Mouse (Mus musculus) embryonic stem cell, embryonic (primary cell): ENCODE results near the gene Auts2.

Source experiments
- CTCF ChIA-PET, 4 experiments: fragments of 300-600 bp in 2 of 4; fragments of 350-600 bp in 2 of 4; sonication (Branson Sonifier 250); formaldehyde crosslinking; loops; one replicate each; lab custom pipeline; 2022; ENCODE audit warnings: inconsistent platforms in 2 of 4; lab: Charles Lee
- POLR2A ChIA-PET, 4 experiments: fragments of 300-600 bp in 2 of 4; fragments of 350-600 bp in 2 of 4; sonication (Branson Sonifier 250); formaldehyde crosslinking; loops; one replicate each; lab custom pipeline; 2022; ENCODE audit warnings: antibody characterized with exemption in 4 of 4, inconsistent platforms in 1 of 4; lab: Charles Lee

Auts2 gene

GRCm38 (mm10) chr5:131838064-131838463 lies 705.1 kb downstream of the Auts2 start:
- ChIA-PET POLR2A (interaction anchor here in 1 of 4 experiments (0.7 kb wide), 1 partner anchor 299 kb away, joined by 3 read pairs; no protein-coding TSS in a partner anchor), CTCF (no interaction called here)

- ChIA-PET CTCF (no interaction called here), POLR2A (no interaction called here)
These were observed 707.0 kb downstream of the Auts2 start for GRCm38 (mm10) chr5:131836014-131836735.

GRCm38 (mm10) chr5:131832891-131833876 lies 710.0 kb downstream of the Auts2 start:
- POLR2A ChIA-PET = interaction anchor here in 1 of 4 experiments (1.5 kb wide), 1 partner anchor 83 kb away, joined by 3 read pairs; no protein-coding TSS in a partner anchor

GRCm38 (mm10) chr5:131830111-131830510 lies 713.0 kb downstream of the Auts2 start:
- POLR2A ChIA-PET = no interaction called here
- CTCF ChIA-PET = no interaction called here

More at GRCm38 (mm10) chr5:131832891-131833876, 710.0 kb downstream of the Auts2 start:
- CTCF ChIA-PET = no interaction called here

GRCm38 (mm10) chr5:131829248-131829647 lies 713.9 kb downstream of the Auts2 start:
- ChIA-PET CTCF (no interaction called here), POLR2A (no interaction called here)

- POLR2A ChIA-PET = interaction anchor here in 1 of 4 experiments (1.0 kb wide), 1 partner anchor 292 kb away, joined by 3 read pairs; no protein-coding TSS in a partner anchor
- CTCF ChIA-PET = no interaction called here
These were observed 714.5 kb downstream of the Auts2 start for GRCm38 (mm10) chr5:131828607-131829006.

GRCm38 (mm10) chr5:131826362-131827261 lies 716.5 kb downstream of the Auts2 start:
- CTCF ChIA-PET = no interaction called here
- POLR2A ChIA-PET = interaction anchor here in 1 of 4 experiments (0.6 kb wide), 1 partner anchor 20 kb away, joined by 3 read pairs; no protein-coding TSS in a partner anchor

- CTCF ChIA-PET = no interaction called here
- POLR2A ChIA-PET = interaction anchor here in 1 of 4 experiments (0.6 kb wide), 1 partner anchor 186 kb away, joined by 5 read pairs; no protein-coding TSS in a partner anchor
These were observed 717.7 kb downstream of the Auts2 start for GRCm38 (mm10) chr5:131825421-131825820.

- CTCF ChIA-PET = interaction anchor here in 1 of 4 experiments (0.6 kb wide), 1 partner anchor 13 kb away, joined by 3 read pairs; no protein-coding TSS in a partner anchor
- POLR2A ChIA-PET = no interaction called here
These were observed 718.8 kb downstream of the Auts2 start for GRCm38 (mm10) chr5:131824197-131824991.

GRCm38 (mm10) chr5:131821461-131821860 lies 721.7 kb downstream of the Auts2 start:
- CTCF ChIA-PET = no interaction called here
- POLR2A ChIA-PET = no interaction called here

GRCm38 (mm10) chr5:131819251-131819691 lies 723.9 kb downstream of the Auts2 start:
- CTCF ChIA-PET = no interaction called here
- POLR2A ChIA-PET = no interaction called here

- POLR2A ChIA-PET = no interaction called here
- CTCF ChIA-PET = no interaction called here
These were observed 727.6 kb downstream of the Auts2 start for GRCm38 (mm10) chr5:131815498-131815897.

- ChIA-PET POLR2A (no interaction called here), CTCF (no interaction called here)
These were observed 728.6 kb downstream of the Auts2 start for GRCm38 (mm10) chr5:131814503-131815003.

GRCm38 (mm10) chr5:131813952-131814502 lies 729.1 kb downstream of the Auts2 start:
- POLR2A ChIA-PET = no interaction called here
- CTCF ChIA-PET = interaction anchor here in 1 of 4 experiments (0.7 kb wide), 1 partner anchor 444 kb away, joined by 4 read pairs; no protein-coding TSS in a partner anchor

GRCm38 (mm10) chr5:131813331-131813781 lies 729.8 kb downstream of the Auts2 start:
- POLR2A ChIA-PET = no interaction called here
- CTCF ChIA-PET = interaction anchor here in 1 of 4 experiments (0.7 kb wide), 1 partner anchor 444 kb away, joined by 4 read pairs; no protein-coding TSS in a partner anchor

GRCm38 (mm10) chr5:131812483-131813063 lies 730.6 kb downstream of the Auts2 start:
- CTCF ChIA-PET = no interaction called here
- POLR2A ChIA-PET = interaction anchor here in 1 of 4 experiments (0.7 kb wide), 1 partner anchor 850 kb away, joined by 3 read pairs; no protein-coding TSS in a partner anchor

GRCm38 (mm10) chr5:131806350-131806749 lies 736.8 kb downstream of the Auts2 start:
- CTCF ChIA-PET = no interaction called here
- POLR2A ChIA-PET = no interaction called here
